Mouse (Mus musculus) urinary bladder, postnatal 25 days (tissue): ENCODE results near the gene Gfm2.

Source experiments
- DNase-seq: peaks from one replicate; pipeline ENCODE4 v3.0.0; 2022; ENCODE audit warnings: low spot score

Gene Gfm2

GRCm38 (mm10) chr13:97192649-97193048, 54.9 kb downstream of the Gfm2 start:
- DNase-seq, result no peak

GRCm38 (mm10) chr13:97193420-97193819, 55.7 kb downstream of the Gfm2 start:
- DNase-seq, result peak; percentile 44

- no peak for DNase-seq
These were observed 58.6 kb downstream of the Gfm2 start for GRCm38 (mm10) chr13:97196186-97196924.

GRCm38 (mm10) chr13:97196925-97197218, 59.1 kb downstream of the Gfm2 start:
- DNase-seq, result no peak

- peak; percentile 86 for DNase-seq
These were observed 60.3 kb downstream of the Gfm2 start, which contains the start of gene Hexb for GRCm38 (mm10) chr13:97197932-97198562. Gene Hexb, minus strand, starts transcription at chr13:97198357.

GRCm38 (mm10) chr13:97199123-97199522, 61.4 kb downstream of the Gfm2 start:
- no peak for DNase-seq

- no peak for DNase-seq
These were observed 63.3 kb downstream of the Gfm2 start for GRCm38 (mm10) chr13:97201076-97201475.

- DNase-seq, result no peak
These were observed 64.2 kb downstream of the Gfm2 start for GRCm38 (mm10) chr13:97201896-97202295.

- peak; percentile 86 for DNase-seq
These were observed 67.4 kb downstream of the Gfm2 start for GRCm38 (mm10) chr13:97205052-97205701.

GRCm38 (mm10) chr13:97206046-97206445, 68.3 kb downstream of the Gfm2 start:
- no peak for DNase-seq

GRCm38 (mm10) chr13:97207472-97208111, 69.9 kb downstream of the Gfm2 start:
- DNase-seq, result no peak

GRCm38 (mm10) chr13:97208112-97208478, 70.4 kb downstream of the Gfm2 start:
- no peak for DNase-seq

GRCm38 (mm10) chr13:97208500-97209010, 70.8 kb downstream of the Gfm2 start:
- DNase-seq, result no peak

GRCm38 (mm10) chr13:97214583-97215268, 77.0 kb downstream of the Gfm2 start:
- no peak for DNase-seq

GRCm38 (mm10) chr13:97215563-97215962, 77.8 kb downstream of the Gfm2 start:
- DNase-seq, result no peak

GRCm38 (mm10) chr13:97216196-97216595, 78.5 kb downstream of the Gfm2 start:
- DNase-seq, result no peak

GRCm38 (mm10) chr13:97220022-97220421, 82.3 kb downstream of the Gfm2 start:
- DNase-seq, result no peak

- DNase-seq, result no peak
These were observed 86.1 kb downstream of the Gfm2 start for GRCm38 (mm10) chr13:97223856-97224255.

GRCm38 (mm10) chr13:97224341-97224982, 86.7 kb downstream of the Gfm2 start:
- no peak for DNase-seq

- DNase-seq, result no peak
These were observed 87.4 kb downstream of the Gfm2 start for GRCm38 (mm10) chr13:97225130-97225529.

- DNase-seq, result no peak
These were observed 90.1 kb downstream of the Gfm2 start for GRCm38 (mm10) chr13:97227795-97228194.

- DNase-seq, result no peak
These were observed 92.4 kb downstream of the Gfm2 start for GRCm38 (mm10) chr13:97230101-97230500.
